Mouse (Mus musculus): ENCODE data around the gene Kcnh1. TPM values are rescaled to one million over a fixed set of nuclear protein-coding genes. Genes with fewer than 3 reads are reported as not detected.

Gene Kcnh1
- polyA plus RNA-seq, 1 experiment from 2014 or later, result 0.60 TPM

- no peak for ATAC-seq (ENCODE audit: low FRiP score, low read depth)
- Histone ChIP-seq H3K4me1 (no peaks in the 10 kb centered on the region), H3K27me3 (no peaks in the 10 kb centered on the region), H3K4me3 (no peak overlapping the region), H3K27ac (no peak overlapping the region), H3K9me3 (no peaks in the 10 kb centered on the region), H3K4me2 (replicated peaks) (no peak overlapping the region), H3K36me3 (no peaks in the 10 kb centered on the region), H3K9ac (no peak overlapping the region)
- WGBS, result 84% methylated on average over 3 of the region's 3 CpGs
Measured at GRCm38 (mm10) chr1:192550561-192550960, 360.0 kb downstream of the Kcnh1 start.

- no peaks in the 10 kb centered on the region for H3K36me3 ChIP-seq
- no peaks in the 10 kb centered on the region for H3K9me3 ChIP-seq
- H3K4me2 ChIP-seq (replicated peaks), result no peak overlapping the region
- no peak overlapping the region for H3K9ac ChIP-seq
- H3K4me1 ChIP-seq, result no peaks in the 10 kb centered on the region
- no peak for ATAC-seq (ENCODE audit: low FRiP score, low read depth)
- H3K27me3 ChIP-seq, result no peaks in the 10 kb centered on the region
- H3K27ac ChIP-seq, result no peak overlapping the region
- WGBS, result 79% methylated on average over 4 of the region's 4 CpGs
- H3K4me3 ChIP-seq, result no peak overlapping the region
Measured at GRCm38 (mm10) chr1:192555516-192555915, 364.9 kb downstream of the Kcnh1 start.

- no peak overlapping the region for H3K9ac ChIP-seq
- H3K4me1 ChIP-seq, result no peaks in the 10 kb centered on the region
- H3K4me3 ChIP-seq, result no peak overlapping the region
- no peak overlapping the region for H3K27ac ChIP-seq
- WGBS, result 70% methylated on average over 5 of the region's 5 CpGs
- H3K9me3 ChIP-seq, result no peaks in the 10 kb centered on the region
- H3K4me2 ChIP-seq (replicated peaks), result no peak overlapping the region
- H3K36me3 ChIP-seq, result no peaks in the 10 kb centered on the region
- no peaks in the 10 kb centered on the region for H3K27me3 ChIP-seq
- no peak; the same call in 1 of the 2 replicates for ATAC-seq (ENCODE audit: low FRiP score, low read depth)
Measured at GRCm38 (mm10) chr1:192557978-192558594, 367.5 kb downstream of the Kcnh1 start.

- 88% methylated on average over 1 of the region's 1 CpGs for WGBS
- Histone ChIP-seq H3K9ac (no peak overlapping the region), H3K4me2 (replicated peaks) (no peak overlapping the region), H3K4me1 (no peaks in the 10 kb centered on the region), H3K36me3 (no peaks in the 10 kb centered on the region), H3K9me3 (no peaks in the 10 kb centered on the region), H3K4me3 (no peak overlapping the region), H3K27ac (no peak overlapping the region), H3K27me3 (no peaks in the 10 kb centered on the region)
- no peak for ATAC-seq (ENCODE audit: low FRiP score, low read depth)
Measured at GRCm38 (mm10) chr1:192559341-192559740, 368.8 kb downstream of the Kcnh1 start.

Other genes with a start within 250 kb of the Kcnh1 start
- gene Rd3, start 213.4 kb upstream of the Kcnh1 start, polyA plus RNA-seq (2015; fragmentation: Nextera tagmentation; extraction: Ambion mirVana), result 0.34 and 0.60 TPM in 2 replicates
- gene Traf5, start 98.2 kb upstream of the Kcnh1 start, polyA plus RNA-seq (2015; fragmentation: Nextera tagmentation; extraction: Ambion mirVana), result 16.2 and 18.7 TPM in 2 replicates
- gene Rcor3, start 52.7 kb upstream of the Kcnh1 start, polyA plus RNA-seq (2015; fragmentation: Nextera tagmentation; extraction: Ambion mirVana), result 30.1 and 30.4 TPM in 2 replicates